Mouse (Mus musculus) embryonic facial prominence, embryonic 13.5 days (tissue): ENCODE data around the gene Negr1. TPM values are rescaled to one million over a fixed set of nuclear protein-coding genes. Genes with fewer than 3 reads are reported as not detected.

Experiments
- ATAC-seq: fragments of 200-750 bp; cut with Nextera tagmentation; 2 replicates; pipeline ENCODE4 v1.8.0; 2017; ENCODE audit warnings: low read depth; ENCODE audit not compliant: insufficient number of reproducible peaks, insufficient read depth, low FRiP score, low TSS enrichment
- H3K27ac ChIP-seq: fragments of 300-500 bp; sonication (generic); 2 replicates; pipeline ENCODE4 v1.5.1; 2015; ENCODE audit warnings: moderate library complexity, mild to moderate bottlenecking, inconsistent platforms
- H3K27me3 ChIP-seq: fragments of 300-500 bp; sonication (generic); 2 replicates; pipeline ENCODE4 v1.6.1; 2015; ENCODE audit warnings: mild to moderate bottlenecking, inconsistent platforms
- H3K36me3 ChIP-seq: fragments of 300-500 bp; sonication (generic); 2 replicates; pipeline ENCODE4 v1.6.1; 2015; ENCODE audit warnings: mild to moderate bottlenecking, inconsistent platforms
- H3K4me1 ChIP-seq: fragments of 300-500 bp; sonication (generic); 2 replicates; pipeline ENCODE4 v1.6.1; 2015; ENCODE audit warnings: inconsistent platforms
- H3K4me2 ChIP-seq: fragments of 300-500 bp; sonication (generic); 2 replicates; pipeline ENCODE4 v1.6.1; 2015; ENCODE audit warnings: moderate library complexity, mild to moderate bottlenecking, inconsistent platforms
- H3K4me3 ChIP-seq: fragments of 300-500 bp; sonication (generic); 2 replicates; pipeline ENCODE4 v1.5.1; 2015; ENCODE audit warnings: mild to moderate bottlenecking, inconsistent platforms
- H3K9ac ChIP-seq: fragments of 300-500 bp; sonication (generic); 2 replicates; pipeline ENCODE4 v1.6.1; 2015; ENCODE audit warnings: mild to moderate bottlenecking, inconsistent platforms
- H3K9me3 ChIP-seq: fragments of 300-500 bp; sonication (generic); 2 replicates; pipeline ENCODE4 v1.6.1; 2016; ENCODE audit warnings: inconsistent platforms
- WGBS: fragments of 180-500 bp; shearing (Covaris S2); methylation state at CpG from one replicate; pipeline ENCODE4 v1.1.7; 2015; ENCODE audit warnings: mixed read lengths; 5-methylcytosine and 5-hydroxymethylcytosine counted together
- polyA plus RNA-seq: library from polyadenylated mRNA; unstranded; fragments of >200 nt; fragmentation: Nextera tagmentation; extraction: Ambion mirVana; gene quantifications from 2 replicates; pipeline ENCODE4 v1.2.1, GENCODE M21; 2015

Gene Negr1
- polyA plus RNA-seq, 1 experiment from 2014 or later = 5.1 TPM

DNA sequence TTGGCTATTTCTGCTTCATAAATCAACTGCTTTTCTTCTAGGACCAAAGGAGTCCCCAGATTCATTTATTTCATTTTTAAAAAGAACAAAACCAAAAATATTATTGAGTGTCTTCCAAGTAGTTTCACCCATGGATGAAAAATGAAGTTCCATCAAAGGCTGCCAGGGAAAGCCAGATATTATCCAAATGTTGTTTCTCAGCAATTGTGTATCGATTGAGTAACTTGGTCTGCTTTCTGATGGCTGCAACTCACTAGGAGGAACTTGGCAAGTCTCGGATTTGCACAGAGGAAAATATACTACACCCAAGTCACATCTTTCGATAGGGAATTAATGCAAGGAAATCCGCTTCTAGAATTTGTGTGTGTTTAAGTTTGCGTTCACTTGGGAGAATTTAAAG is 363.5 kb downstream of the Negr1 start:
- H3K4me3 ChIP-seq = no peak overlapping the region
- H3K27ac ChIP-seq = no peak overlapping the region
- no peaks in the 10 kb centered on the region for H3K9me3 ChIP-seq
- H3K4me2 ChIP-seq = no peak overlapping the region
- H3K36me3 ChIP-seq = no peaks in the 10 kb centered on the region
- H3K4me1 ChIP-seq = 0 out of 2 replicates have a peak, but pooled peaks cover 6% of the 10 kb centered on the region
- H3K9ac ChIP-seq = no peak overlapping the region
- ATAC-seq = no peak
- WGBS = 86% methylated on average over 5 of the region's 5 CpGs
- no peaks in the 10 kb centered on the region for H3K27me3 ChIP-seq

DNA sequence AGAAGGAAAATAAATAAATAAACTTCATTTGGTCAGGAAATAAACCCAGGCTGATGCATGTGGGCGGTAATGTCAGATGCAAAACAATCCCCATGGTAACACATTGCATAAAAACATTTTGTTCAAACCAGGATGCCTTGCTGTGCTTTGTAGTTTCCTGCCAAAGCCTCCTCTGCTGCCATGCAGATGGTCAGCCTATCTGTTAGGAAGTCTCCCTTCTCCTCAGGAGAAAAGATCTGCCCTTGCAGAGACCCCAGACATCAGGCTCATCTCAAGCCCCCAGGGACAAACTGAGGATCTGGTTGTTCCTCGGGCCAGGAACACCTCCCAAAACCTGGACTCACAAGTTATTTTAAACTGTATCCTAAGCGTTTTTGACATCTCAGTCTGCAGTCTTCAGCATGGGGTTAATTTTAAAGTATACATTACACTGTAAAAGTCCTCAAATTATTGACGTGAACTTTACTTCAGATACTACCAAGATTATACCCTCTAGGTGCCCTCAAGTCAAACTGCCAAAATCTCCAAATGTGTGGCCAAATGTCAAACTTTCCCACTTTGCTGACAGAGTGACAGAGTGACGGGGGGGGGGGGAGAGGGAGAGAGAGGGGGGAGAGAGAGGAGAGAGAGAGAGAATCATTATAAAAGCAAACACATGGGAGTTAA is 366.9 kb downstream of the Negr1 start:
- Histone ChIP-seq H3K27ac (no peak overlapping the region), H3K4me3 (no peak overlapping the region), H3K9ac (no peak overlapping the region), H3K4me2 (no peak overlapping the region), H3K4me1 (0 out of 2 replicates have a peak, but pooled peaks cover 6% of the 10 kb centered on the region), H3K27me3 (no peaks in the 10 kb centered on the region), H3K9me3 (no peaks in the 10 kb centered on the region), H3K36me3 (no peaks in the 10 kb centered on the region)
- WGBS = 33% methylated on average over 5 of the region's 5 CpGs
- ATAC-seq = no peak

DNA sequence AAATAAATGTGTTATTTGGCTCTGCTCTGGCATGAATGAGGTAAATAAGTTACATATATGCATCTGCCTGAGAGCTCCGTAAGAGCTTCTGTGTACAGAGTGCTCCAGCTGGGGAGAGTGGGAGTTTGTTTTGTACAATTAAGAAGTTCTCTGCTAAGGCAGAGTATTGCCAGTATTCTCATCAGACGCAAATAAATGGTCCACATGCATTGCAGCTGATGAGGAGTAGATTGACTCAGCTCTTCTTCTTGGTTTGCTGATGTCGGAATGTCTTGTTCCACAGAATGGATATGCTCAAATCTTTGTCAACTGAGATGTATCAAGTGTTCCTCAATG is 367.4 kb downstream of the Negr1 start:
- Histone ChIP-seq H3K9ac (no peak overlapping the region), H3K9me3 (no peaks in the 10 kb centered on the region), H3K4me2 (no peak overlapping the region), H3K4me3 (no peak overlapping the region), H3K4me1 (0 out of 2 replicates have a peak, but pooled peaks cover 6% of the 10 kb centered on the region), H3K27me3 (no peaks in the 10 kb centered on the region), H3K27ac (no peak overlapping the region), H3K36me3 (no peaks in the 10 kb centered on the region)
- no peak for ATAC-seq
- 73% methylated on average over 3 of the region's 3 CpGs for WGBS

- H3K9ac ChIP-seq = no peak overlapping the region
- no peak overlapping the region for H3K27ac ChIP-seq
- 85% methylated on average over 2 of the region's 2 CpGs for WGBS
- 0 out of 2 replicates have a peak, but pooled peaks cover 8% of the 10 kb centered on the region for H3K4me1 ChIP-seq
- ATAC-seq = no peak
- H3K36me3 ChIP-seq = no peaks in the 10 kb centered on the region
- no peak overlapping the region for H3K4me2 ChIP-seq
- no peaks in the 10 kb centered on the region for H3K27me3 ChIP-seq
- H3K9me3 ChIP-seq = no peaks in the 10 kb centered on the region
- H3K4me3 ChIP-seq = no peak overlapping the region
Measured at GRCm38 (mm10) chr3:156929677-156930440, 368.3 kb downstream of the Negr1 start.

DNA sequence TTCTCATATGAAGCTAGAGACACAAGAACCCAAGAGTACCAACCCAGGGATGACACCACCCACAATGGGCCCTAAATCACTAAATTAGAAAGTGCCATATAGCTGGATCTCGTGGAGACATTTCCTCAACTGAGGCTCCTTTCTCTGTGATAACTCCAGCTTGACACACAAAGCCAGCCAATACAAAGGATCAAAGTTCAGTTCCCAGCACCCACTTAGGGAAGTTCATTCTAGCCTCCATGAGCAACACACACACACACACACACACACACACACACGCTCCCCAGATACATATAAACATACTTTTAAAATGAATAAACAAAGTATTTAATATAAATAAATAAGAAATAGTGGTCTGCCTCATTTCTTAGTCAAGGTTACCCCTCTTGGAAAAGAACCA is 369.4 kb downstream of the Negr1 start:
- ATAC-seq = no peak
- H3K36me3 ChIP-seq = no peaks in the 10 kb centered on the region
- no peak overlapping the region for H3K4me3 ChIP-seq
- H3K9ac ChIP-seq = no peak overlapping the region
- H3K4me1 ChIP-seq = 0 out of 2 replicates have a peak, but pooled peaks cover 11% of the 10 kb centered on the region
- H3K9me3 ChIP-seq = no peaks in the 10 kb centered on the region
- 90% methylated on average over 2 of the region's 2 CpGs for WGBS
- H3K27ac ChIP-seq = no peak overlapping the region
- no peak overlapping the region for H3K4me2 ChIP-seq
- no peaks in the 10 kb centered on the region for H3K27me3 ChIP-seq

GRCm38 (mm10) chr3:156931540-156931939 is 369.9 kb downstream of the Negr1 start:
- H3K4me1 ChIP-seq = 0 out of 2 replicates have a peak, but pooled peaks cover 11% of the 10 kb centered on the region
- no peak overlapping the region for H3K9ac ChIP-seq
- no peak overlapping the region for H3K4me3 ChIP-seq
- no peak overlapping the region for H3K4me2 ChIP-seq
- H3K27ac ChIP-seq = no peak overlapping the region
- H3K9me3 ChIP-seq = no peaks in the 10 kb centered on the region
- no peak for ATAC-seq
- H3K27me3 ChIP-seq = no peaks in the 10 kb centered on the region
- H3K36me3 ChIP-seq = no peaks in the 10 kb centered on the region
- 91% methylated on average over 1 of the region's 1 CpGs for WGBS

- H3K9ac ChIP-seq = no peak overlapping the region
- WGBS = 60% methylated on average over 5 of the region's 5 CpGs
- no peak overlapping the region for H3K27ac ChIP-seq
- ATAC-seq = no peak
- 0 out of 2 replicates have a peak, but pooled peaks cover 5% of the 10 kb centered on the region for H3K4me1 ChIP-seq
- H3K4me3 ChIP-seq = no peak overlapping the region
- no peaks in the 10 kb centered on the region for H3K36me3 ChIP-seq
- no peaks in the 10 kb centered on the region for H3K27me3 ChIP-seq
- H3K9me3 ChIP-seq = no peaks in the 10 kb centered on the region
- H3K4me2 ChIP-seq = no peak overlapping the region
Measured at GRCm38 (mm10) chr3:156934778-156935290, 373.2 kb downstream of the Negr1 start.

GRCm38 (mm10) chr3:156947404-156947803 is 385.8 kb downstream of the Negr1 start:
- H3K4me1 ChIP-seq = no peaks in the 10 kb centered on the region
- H3K27ac ChIP-seq = no peak overlapping the region
- H3K4me3 ChIP-seq = no peak overlapping the region
- H3K4me2 ChIP-seq = no peak overlapping the region
- ATAC-seq = no peak
- no peaks in the 10 kb centered on the region for H3K36me3 ChIP-seq
- 76% methylated on average over 6 of the region's 6 CpGs for WGBS
- no peaks in the 10 kb centered on the region for H3K9me3 ChIP-seq
- H3K9ac ChIP-seq = no peak overlapping the region
- H3K27me3 ChIP-seq = no peaks in the 10 kb centered on the region

DNA sequence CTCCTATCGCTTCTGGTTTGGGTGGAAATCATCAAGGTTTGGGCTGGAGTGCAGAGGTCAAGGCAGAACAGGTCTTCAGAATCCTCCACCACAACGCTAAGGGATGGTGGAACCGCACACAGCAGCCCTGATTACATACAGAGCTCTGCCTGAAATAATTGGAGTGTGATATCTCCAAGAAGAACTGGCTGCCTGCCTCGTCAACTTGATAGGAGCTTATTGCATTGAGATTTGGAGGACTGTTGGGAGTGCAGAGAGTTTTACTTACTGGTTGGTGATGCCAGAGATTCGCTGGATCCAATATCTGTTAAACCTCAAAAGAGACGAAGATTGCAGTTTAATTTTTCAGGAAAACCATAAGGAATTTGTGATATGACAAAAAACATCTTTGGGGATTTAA is 391.4 kb downstream of the Negr1 start:
- ATAC-seq = no peak
- WGBS = 66% methylated on average over 6 of the region's 6 CpGs
- H3K9ac ChIP-seq = no peak overlapping the region
- H3K4me3 ChIP-seq = no peak overlapping the region
- no peaks in the 10 kb centered on the region for H3K9me3 ChIP-seq
- H3K4me2 ChIP-seq = no peak overlapping the region
- H3K27me3 ChIP-seq = no peaks in the 10 kb centered on the region
- H3K27ac ChIP-seq = no peak overlapping the region
- no peaks in the 10 kb centered on the region for H3K36me3 ChIP-seq
- no peaks in the 10 kb centered on the region for H3K4me1 ChIP-seq

DNA sequence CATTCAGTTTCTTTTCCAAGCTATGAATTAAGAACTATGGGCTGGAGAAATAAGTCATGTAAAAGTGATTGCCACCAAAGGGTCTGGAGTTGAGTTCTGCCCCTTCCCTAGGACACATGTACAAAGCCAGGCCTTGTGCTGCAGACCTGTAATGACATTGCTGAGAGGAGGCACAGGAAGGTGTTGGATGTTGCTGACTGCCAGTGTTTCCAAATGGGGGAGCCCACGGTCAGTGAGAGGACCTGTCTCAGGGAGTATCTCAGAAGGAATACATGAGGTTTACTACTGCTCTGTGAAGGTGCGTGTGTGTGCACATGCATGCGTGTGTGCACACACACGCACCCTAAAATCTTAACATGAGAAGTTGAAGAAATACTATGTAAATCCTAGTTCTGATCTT is 393.5 kb downstream of the Negr1 start:
- no peak overlapping the region for H3K9ac ChIP-seq

GRCm38 (mm10) chr3:156958640-156959039 is 397.0 kb downstream of the Negr1 start:
- ATAC-seq = no peak

More for the DNA sequence above, 393.5 kb downstream of the Negr1 start:
- no peaks in the 10 kb centered on the region for H3K9me3 ChIP-seq
- H3K4me2 ChIP-seq = no peak overlapping the region
- no peak for ATAC-seq
- no peaks in the 10 kb centered on the region for H3K4me1 ChIP-seq
- no peak overlapping the region for H3K27ac ChIP-seq
- 86% methylated on average over 4 of the region's 4 CpGs for WGBS
- no peaks in the 10 kb centered on the region for H3K36me3 ChIP-seq
- H3K27me3 ChIP-seq = no peaks in the 10 kb centered on the region
- no peak overlapping the region for H3K4me3 ChIP-seq

GRCm38 (mm10) chr3:156968764-156969163 is 407.2 kb downstream of the Negr1 start:
- Histone ChIP-seq H3K4me3 (no peak overlapping the region), H3K27me3 (no peaks in the 10 kb centered on the region), H3K4me1 (no peaks in the 10 kb centered on the region), H3K27ac (no peak overlapping the region), H3K4me2 (no peak overlapping the region), H3K36me3 (no peaks in the 10 kb centered on the region), H3K9ac (no peak overlapping the region), H3K9me3 (no peaks in the 10 kb centered on the region)
- 69% methylated on average over 2 of the region's 2 CpGs for WGBS
- no peak for ATAC-seq

More at GRCm38 (mm10) chr3:156958640-156959039, 397.0 kb downstream of the Negr1 start:
- Histone ChIP-seq H3K27ac (no peak overlapping the region), H3K4me1 (no peaks in the 10 kb centered on the region), H3K27me3 (no peaks in the 10 kb centered on the region), H3K9me3 (no peaks in the 10 kb centered on the region), H3K9ac (no peak overlapping the region), H3K36me3 (no peaks in the 10 kb centered on the region), H3K4me3 (no peak overlapping the region), H3K4me2 (no peak overlapping the region)
- WGBS = 91% methylated on average over 7 of the region's 7 CpGs
